Mouse (Mus musculus) limb, embryonic 12.5 days (tissue): ENCODE measurements around the gene Ifit1bl1. TPM values are rescaled to one million over a fixed set of nuclear protein-coding genes. Genes with fewer than 3 reads are reported as not detected.
"Not testable (repeated sequence)": the region's sequence is repeated elsewhere in the genome, so short reads cannot be mapped to it uniquely, and the experiment has no call there.

Experiments
- ATAC-seq: fragments of 200-750 bp; cut with Nextera tagmentation; 2 replicates; pipeline ENCODE4 v1.8.0; 2017; ENCODE audit warnings: low read depth, moderate TSS enrichment; ENCODE audit not compliant: insufficient number of reproducible peaks, insufficient read depth, low FRiP score, low TSS enrichment
- H3K27ac ChIP-seq: fragments of 300-500 bp; sonication (generic); 2 replicates; pipeline ENCODE4 v1.5.1; 2016; ENCODE audit warnings: mild to moderate bottlenecking, moderate library complexity
- H3K27me3 ChIP-seq: fragments of 300-500 bp; sonication (generic); 2 replicates; pipeline ENCODE4 v1.6.1; 2016; ENCODE audit warnings: mild to moderate bottlenecking, moderate library complexity
- H3K36me3 ChIP-seq: fragments of 300-500 bp; sonication (generic); 2 replicates; pipeline ENCODE4 v1.6.1; 2016; ENCODE audit warnings: mild to moderate bottlenecking, moderate library complexity
- H3K4me1 ChIP-seq: fragments of 300-500 bp; sonication (generic); replicated peaks from 2 replicates; pipeline ENCODE4 v1.6.1; 2016
- H3K4me2 ChIP-seq: fragments of 300-500 bp; sonication (generic); 2 replicates; pipeline ENCODE4 v1.6.1; 2016; ENCODE audit warnings: mild to moderate bottlenecking, moderate library complexity
- H3K4me3 ChIP-seq: fragments of 300-500 bp; sonication (generic); replicated peaks from 2 replicates; pipeline ENCODE4 v1.5.1; 2016; ENCODE audit warnings: mild to moderate bottlenecking
- H3K9ac ChIP-seq: fragments of 300-500 bp; sonication (generic); replicated peaks from 2 replicates; pipeline ENCODE4 v1.6.1; 2016; ENCODE audit warnings: mild to moderate bottlenecking, moderate library complexity
- H3K9me3 ChIP-seq: fragments of 300-500 bp; sonication (generic); 2 replicates; pipeline ENCODE4 v1.6.1; 2016; ENCODE audit warnings: mild to moderate bottlenecking, moderate library complexity
- WGBS: fragments of 180-500 bp; shearing (Covaris S2); methylation state at CpG from one replicate; pipeline ENCODE4 v1.1.7; 2016; 5-methylcytosine and 5-hydroxymethylcytosine counted together
- polyA plus RNA-seq: library from polyadenylated mRNA; unstranded; fragments of >200 nt; fragmentation: Nextera tagmentation; extraction: Ambion mirVana; gene quantifications from 2 replicates; pipeline ENCODE4 v1.2.1, GENCODE M21; 2016

Gene Ifit1bl1
- polyA plus RNA-seq = 0.21 and 0.40 TPM in 2 replicates

DNA sequence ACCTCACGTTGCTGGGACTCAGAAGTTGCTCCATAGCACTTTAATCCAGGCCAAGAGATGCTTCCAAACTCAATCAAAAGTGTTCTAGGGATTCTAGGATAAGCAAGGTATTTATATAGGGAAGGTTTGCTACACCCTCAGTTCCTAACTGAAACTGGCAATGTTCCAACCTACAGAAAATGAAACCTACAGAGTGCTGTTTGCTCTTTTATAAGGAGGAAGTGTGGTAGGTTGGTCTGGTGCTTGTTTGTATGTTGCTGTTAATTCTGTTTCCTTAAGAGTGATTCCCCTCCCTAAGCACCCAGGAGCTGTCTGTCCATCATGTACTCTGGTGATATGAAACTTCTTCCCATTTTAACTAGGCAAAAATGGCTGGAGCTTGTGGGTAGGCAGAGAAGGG is at the start of gene Ifit1bl1:
Gene Ifit1bl1, minus strand, starts transcription at position 69 of the 400 bp plus-strand sequence.
- 48% methylated on average over 1 of the region's 1 CpGs for WGBS
- not testable (repeated sequence) for H3K4me2 ChIP-seq, H3K9me3 ChIP-seq, H3K36me3 ChIP-seq, H3K27me3 ChIP-seq, ATAC-seq, H3K4me1 ChIP-seq, H3K9ac ChIP-seq, H3K27ac ChIP-seq, H3K4me3 ChIP-seq

DNA sequence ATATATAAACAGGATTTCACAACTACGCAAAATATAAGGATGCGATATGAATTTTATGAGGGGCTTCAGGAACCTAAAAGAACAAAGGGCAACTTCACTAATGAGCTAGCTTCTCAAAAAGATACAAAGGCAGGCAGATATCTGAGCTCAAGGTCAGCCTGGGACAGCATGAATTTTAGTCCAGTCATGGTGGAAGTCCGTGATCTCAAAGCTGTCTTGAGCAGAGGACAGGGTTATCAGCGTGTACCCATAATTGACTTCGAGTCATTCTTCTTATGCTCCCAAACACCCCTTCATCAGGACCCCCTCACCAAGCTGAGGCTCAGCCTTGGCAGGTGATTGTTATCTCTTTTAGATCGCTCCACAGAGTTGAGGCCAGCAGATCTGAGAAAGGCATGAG is 49.2 kb upstream of the Ifit1bl1 start:
- Histone ChIP-seq H3K27me3 (no peaks in the 10 kb centered on the region), H3K36me3 (no peaks in the 10 kb centered on the region), H3K4me1 (no peaks in the 10 kb centered on the region), H3K9me3 (no peaks in the 10 kb centered on the region), H3K4me2 (no peak overlapping the region), H3K9ac (no peak overlapping the region), H3K27ac (no peak overlapping the region), H3K4me3 (no peak overlapping the region)
- no peak for ATAC-seq
- 89% methylated on average over 6 of the region's 6 CpGs for WGBS

DNA sequence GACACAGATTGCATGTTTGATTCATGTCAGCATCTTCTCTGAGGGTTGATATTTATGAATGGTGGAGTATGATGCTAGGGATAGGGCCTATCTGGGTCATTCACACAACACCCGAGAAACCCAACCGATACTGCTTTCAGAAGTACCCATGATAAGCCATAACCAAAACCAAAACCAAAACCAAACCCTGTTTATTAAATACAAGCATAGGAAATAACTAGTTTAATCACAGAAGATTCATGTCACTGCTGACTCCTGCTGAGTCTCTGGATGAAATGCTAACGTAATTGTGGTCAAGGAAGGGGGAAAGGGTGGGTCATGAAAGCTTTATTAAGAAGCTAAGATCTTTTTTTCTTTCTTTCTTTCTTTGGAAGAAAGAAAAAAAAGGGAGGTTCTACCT is 48.5 kb upstream of the Ifit1bl1 start:
- Histone ChIP-seq H3K4me3 (no peak overlapping the region), H3K9ac (no peak overlapping the region), H3K36me3 (no peaks in the 10 kb centered on the region), H3K27ac (no peak overlapping the region), H3K9me3 (no peaks in the 10 kb centered on the region), H3K4me2 (no peak overlapping the region), H3K4me1 (no peaks in the 10 kb centered on the region), H3K27me3 (no peaks in the 10 kb centered on the region)
- WGBS = 88% methylated on average over 3 of the region's 3 CpGs
- no peak for ATAC-seq

DNA sequence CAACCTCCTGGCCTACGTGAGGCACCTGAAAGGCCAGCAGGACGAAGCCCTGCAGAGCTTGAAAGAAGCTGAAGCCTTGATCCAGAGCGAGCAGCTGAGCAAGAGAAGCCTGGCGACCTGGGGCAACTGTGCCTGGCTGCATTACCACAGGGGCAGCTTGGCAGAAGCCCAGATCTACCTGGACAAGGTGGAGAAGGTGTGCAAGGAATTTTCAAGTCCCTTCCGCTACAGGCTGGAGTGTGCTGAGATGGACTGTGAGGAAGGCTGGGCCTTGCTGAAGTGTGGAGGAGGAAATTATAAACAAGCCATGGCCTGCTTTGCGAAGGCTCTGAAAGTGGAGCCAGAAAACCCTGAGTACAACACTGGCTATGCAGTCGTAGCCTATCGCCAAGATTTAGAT is 45.9 kb upstream of the Ifit1bl1 start:
- H3K9me3 ChIP-seq, H3K27me3 ChIP-seq, ATAC-seq, H3K36me3 ChIP-seq, H3K9ac ChIP-seq, H3K4me1 ChIP-seq, H3K27ac ChIP-seq, H3K4me3 ChIP-seq, H3K4me2 ChIP-seq: not testable (repeated sequence)
- 82% methylated on average over 8 of the region's 8 CpGs for WGBS

DNA sequence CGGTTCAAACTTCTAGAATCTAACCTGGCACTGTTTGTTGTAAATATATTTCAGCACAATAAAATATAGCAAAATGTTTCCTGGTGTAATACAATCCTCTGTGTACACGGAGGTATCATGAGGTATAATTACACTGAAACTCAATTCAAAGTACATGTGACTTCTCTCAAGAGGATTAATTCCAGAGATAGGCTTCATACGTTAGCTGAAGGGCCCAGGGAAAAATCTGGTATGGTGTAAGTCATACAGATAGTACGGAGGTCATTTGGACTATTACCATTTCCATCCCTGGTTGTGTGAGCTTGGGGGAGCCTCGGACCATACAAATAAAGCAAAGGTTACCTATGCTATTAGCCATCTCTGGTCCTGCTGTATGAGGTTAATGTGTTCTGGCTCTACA is 40.9 kb upstream of the Ifit1bl1 start:
- WGBS = 79% methylated on average over 5 of the region's 5 CpGs
- ATAC-seq = no peak
- Histone ChIP-seq H3K27me3 (peaks cover 3% of the 10 kb centered on the region; the same call in 1 of the 2 replicates), H3K9me3 (no peaks in the 10 kb centered on the region), H3K27ac (no peak overlapping the region), H3K4me2 (no peak overlapping the region), H3K4me3 (no peak overlapping the region), H3K36me3 (no peaks in the 10 kb centered on the region), H3K4me1 (no peaks in the 10 kb centered on the region), H3K9ac (no peak overlapping the region)

DNA sequence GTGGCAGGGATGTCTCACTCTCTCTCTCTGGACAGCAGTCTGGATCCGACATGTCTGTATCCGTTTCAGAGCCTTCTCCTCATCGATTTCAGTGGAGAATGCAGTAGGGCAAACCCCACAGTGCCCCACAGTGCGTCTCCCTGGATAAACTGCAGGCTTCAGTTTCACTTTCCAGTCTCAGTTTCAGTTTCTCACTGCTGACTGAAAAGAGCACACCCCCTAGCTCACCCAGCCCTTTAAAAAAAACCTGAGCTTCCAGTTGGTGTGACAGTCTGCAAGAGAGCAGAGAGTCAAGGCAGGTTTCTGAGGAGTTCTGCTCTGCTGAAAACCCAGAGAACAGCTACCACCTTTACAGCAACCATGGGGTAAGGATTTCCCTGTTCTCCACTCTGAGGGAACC is 38.9 kb upstream of the Ifit1bl1 start, which contains the start of the genes Ifit1bl2 and Ifit1:
Gene Ifit1bl2, minus strand, starts transcription at position 121 of the 400 bp plus-strand sequence.
Gene Ifit1, plus strand, starts transcription at position 249 of the 400 bp plus-strand sequence.
- no peak within 1 kb of the TSS for H3K4me3 ChIP-seq
- no peak for ATAC-seq
- no peaks in the 10 kb centered on the region for H3K9me3 ChIP-seq
- H3K4me2 ChIP-seq = 0 out of 2 replicates have a peak within 1 kb of the TSS, but pooled peaks have one; percentile 2
- H3K9ac ChIP-seq = no peak within 1 kb of the TSS
- H3K27ac ChIP-seq = no peak within 1 kb of the TSS
- peaks cover 3% of the 10 kb centered on the region; the same call in 1 of the 2 replicates for H3K27me3 ChIP-seq
- 50% methylated on average over 4 of the region's 4 CpGs for WGBS
- H3K36me3 ChIP-seq = no peaks in the 10 kb centered on the region
- no peaks in the 10 kb centered on the region for H3K4me1 ChIP-seq

DNA sequence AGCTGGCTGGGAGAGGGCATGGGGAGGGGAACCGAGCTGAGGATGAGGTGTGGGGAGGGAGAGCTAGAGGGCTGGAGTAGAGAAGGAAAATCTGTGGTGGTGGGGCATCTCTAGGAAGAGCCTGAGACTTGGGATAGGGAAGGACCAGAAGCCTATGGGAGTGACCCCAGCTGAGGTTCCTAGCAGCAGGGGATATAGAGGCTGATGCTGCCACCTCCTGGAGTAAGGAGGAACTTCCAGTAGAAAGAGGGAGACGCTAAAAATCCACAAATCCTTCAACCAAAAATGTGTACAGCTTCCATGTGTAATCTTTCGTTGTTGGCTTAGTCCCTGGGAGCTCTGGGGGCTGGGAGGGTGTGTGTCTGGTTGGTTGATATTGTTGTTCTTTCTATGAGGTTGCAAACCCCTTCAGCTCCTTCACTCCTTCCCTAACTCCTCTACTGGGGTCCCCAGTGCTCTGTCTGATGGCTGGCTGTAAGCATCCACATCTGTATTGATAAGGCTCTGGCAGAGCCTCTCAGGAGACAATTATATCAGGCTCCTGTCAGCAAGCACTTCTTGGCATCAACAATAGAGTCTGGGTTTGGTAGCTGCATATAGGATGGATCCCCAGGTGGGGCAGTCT is 35.3 kb upstream of the Ifit1bl1 start:
- ATAC-seq = peak; percentile 82
- 14% methylated on average over 3 of the region's 3 CpGs for WGBS
- H3K4me3 ChIP-seq = no peak overlapping the region
- no peak overlapping the region for H3K27ac ChIP-seq
- no peak overlapping the region for H3K9ac ChIP-seq
- no peak overlapping the region for H3K4me2 ChIP-seq
- H3K27me3 ChIP-seq = peaks cover 3% of the 10 kb centered on the region; the same call in 1 of the 2 replicates
- no peaks in the 10 kb centered on the region for H3K4me1 ChIP-seq
- no peaks in the 10 kb centered on the region for H3K9me3 ChIP-seq
- no peaks in the 10 kb centered on the region for H3K36me3 ChIP-seq

DNA sequence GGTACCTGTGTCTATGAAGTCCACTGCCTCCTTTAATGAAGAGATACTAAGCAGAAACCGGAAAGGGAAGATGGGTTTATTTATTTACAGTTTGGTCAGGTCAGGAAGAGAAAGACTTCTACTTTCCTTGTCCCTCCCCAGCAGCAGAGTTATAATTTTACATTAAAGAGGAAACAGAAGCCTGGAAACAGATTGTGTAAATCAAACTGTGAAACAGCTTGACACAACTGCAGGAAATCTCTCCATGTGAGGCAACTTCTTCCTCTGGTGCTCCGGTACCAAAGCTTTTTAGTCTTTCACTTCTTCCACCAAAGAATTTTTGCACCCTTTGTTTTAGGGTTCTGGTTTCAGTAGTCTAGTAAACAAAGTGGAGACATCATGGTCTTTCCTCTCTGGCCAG is 31.7 kb upstream of the Ifit1bl1 start:
- no peaks in the 10 kb centered on the region for H3K9me3 ChIP-seq
- H3K4me3 ChIP-seq = no peak overlapping the region
- H3K27me3 ChIP-seq = peaks cover 3% of the 10 kb centered on the region; the same call in 1 of the 2 replicates
- no peak overlapping the region for H3K27ac ChIP-seq
- H3K4me1 ChIP-seq = no peaks in the 10 kb centered on the region
- no peak for ATAC-seq
- H3K9ac ChIP-seq = no peak overlapping the region
- H3K4me2 ChIP-seq = no peak overlapping the region
- 82% methylated on average over 2 of the region's 2 CpGs for WGBS
- H3K36me3 ChIP-seq = no peaks in the 10 kb centered on the region

DNA sequence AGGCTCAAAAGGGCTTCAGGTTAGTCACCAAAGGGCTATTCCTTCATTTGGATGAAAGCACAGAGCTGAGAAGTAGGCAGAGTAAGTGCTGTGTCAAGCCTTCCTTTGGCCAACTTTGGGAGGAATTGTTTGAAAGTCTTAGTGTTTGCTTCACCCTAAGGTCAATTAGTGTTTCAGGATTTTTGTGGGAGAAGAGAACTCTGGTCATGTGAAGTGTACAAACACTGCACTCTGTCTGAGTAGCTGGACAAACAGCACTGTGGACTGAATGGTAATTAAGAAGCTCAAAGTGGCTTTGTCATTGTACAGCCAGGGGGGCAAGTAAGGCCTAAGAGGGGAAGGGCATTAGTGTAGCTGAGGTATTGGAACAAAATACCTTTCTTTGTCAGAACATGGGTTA is 29.7 kb upstream of the Ifit1bl1 start:
- H3K4me2 ChIP-seq = no peak overlapping the region

DNA sequence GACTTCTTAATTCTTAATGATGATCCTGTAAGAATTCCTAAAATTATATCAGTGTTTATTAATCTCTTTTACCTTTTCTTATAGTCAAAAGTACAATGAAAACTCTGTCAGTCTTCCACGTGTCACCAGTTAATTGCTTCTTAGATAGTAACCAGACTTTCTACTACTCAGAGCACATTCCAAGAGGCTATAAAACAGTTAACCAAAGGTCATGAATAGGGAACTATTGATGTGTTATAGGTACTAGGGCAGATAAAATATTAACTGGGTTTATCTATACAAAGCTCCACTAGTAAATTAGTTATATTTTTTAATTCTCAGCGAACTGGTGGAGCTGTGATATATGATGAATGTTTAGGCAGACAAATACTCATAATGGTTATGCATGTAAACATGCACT is 25.7 kb upstream of the Ifit1bl1 start:
- Histone ChIP-seq H3K36me3 (no peaks in the 10 kb centered on the region), H3K4me3 (no peak overlapping the region), H3K9me3 (no peaks in the 10 kb centered on the region), H3K4me1 (no peaks in the 10 kb centered on the region), H3K4me2 (no peak overlapping the region), H3K27ac (no peak overlapping the region), H3K27me3 (no peaks in the 10 kb centered on the region), H3K9ac (no peak overlapping the region)
- ATAC-seq = no peak
- 50% methylated on average over 2 of the region's 2 CpGs for WGBS

More for the DNA sequence above, 29.7 kb upstream of the Ifit1bl1 start:
- no peaks in the 10 kb centered on the region for H3K4me1 ChIP-seq
- ATAC-seq = no peak
- no peaks in the 10 kb centered on the region for H3K9me3 ChIP-seq
- H3K4me3 ChIP-seq = no peak overlapping the region
- H3K36me3 ChIP-seq = no peaks in the 10 kb centered on the region
- no peak overlapping the region for H3K27ac ChIP-seq
- no peaks in the 10 kb centered on the region for H3K27me3 ChIP-seq
- H3K9ac ChIP-seq = no peak overlapping the region

DNA sequence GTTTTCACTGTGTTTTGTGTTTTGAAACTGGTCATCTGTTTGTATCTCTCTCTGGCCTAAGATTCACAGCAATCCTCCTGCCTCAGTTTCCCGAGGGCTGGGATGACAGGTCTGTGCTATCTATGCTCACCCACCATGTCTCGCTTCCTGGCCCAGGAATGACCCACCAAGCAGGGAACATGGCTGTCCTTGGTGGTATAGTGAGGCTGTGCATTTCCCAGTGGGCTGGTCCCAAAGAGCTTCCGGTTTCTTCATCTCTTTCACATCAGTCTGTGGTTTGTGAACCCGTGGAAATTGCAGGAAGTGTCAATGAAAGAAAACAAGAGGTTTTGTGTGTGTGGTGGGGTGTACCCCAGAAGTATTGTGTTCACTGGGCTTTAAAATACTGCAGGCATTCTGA is 22.9 kb upstream of the Ifit1bl1 start:
- Histone ChIP-seq H3K9me3 (no peaks in the 10 kb centered on the region), H3K9ac (no peak overlapping the region), H3K4me1 (no peaks in the 10 kb centered on the region), H3K27me3 (no peaks in the 10 kb centered on the region), H3K27ac (no peak overlapping the region), H3K4me3 (no peak overlapping the region), H3K36me3 (no peaks in the 10 kb centered on the region), H3K4me2 (no peak overlapping the region)
- ATAC-seq = no peak
- 82% methylated on average over 4 of the region's 4 CpGs for WGBS

DNA sequence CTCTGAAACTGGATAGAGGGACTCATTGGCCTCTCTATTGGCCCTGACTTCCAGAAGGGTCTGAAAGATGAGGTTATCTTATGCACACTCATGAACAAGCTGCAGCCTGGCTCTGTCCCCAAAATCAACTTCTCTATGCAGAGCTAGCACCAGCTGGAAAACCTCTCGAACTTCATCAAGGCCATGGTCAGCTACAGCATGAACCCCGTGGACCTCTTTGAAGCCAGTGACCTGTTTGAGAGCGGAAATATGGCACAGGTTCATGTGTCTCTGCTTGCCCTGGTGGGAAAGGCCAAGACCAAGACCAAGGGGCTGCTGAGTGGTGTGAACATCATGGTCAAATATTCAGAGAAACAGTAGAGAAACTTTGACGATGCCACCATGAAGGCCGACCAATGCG is 22.0 kb upstream of the Ifit1bl1 start:
- H3K9me3 ChIP-seq = no peaks in the 10 kb centered on the region
- no peak for ATAC-seq
- H3K27ac ChIP-seq = no peak overlapping the region
- no peak overlapping the region for H3K4me3 ChIP-seq
- WGBS = 92% methylated on average over 6 of the region's 6 CpGs
- no peaks in the 10 kb centered on the region for H3K4me1 ChIP-seq
- no peaks in the 10 kb centered on the region for H3K27me3 ChIP-seq
- no peak overlapping the region for H3K9ac ChIP-seq
- H3K4me2 ChIP-seq = no peak overlapping the region
- H3K36me3 ChIP-seq = no peaks in the 10 kb centered on the region
